Mouse (Mus musculus) olfactory bulb, adult 2 months (tissue): Measurements from ENCODE around the gene Igfbp5.

Source experiments
- CTCF ChIP-seq: fragments of 200-500 bp; IDR thresholded peaks from 2 replicates; pipeline ENCODE4 v1.5.1; 2012; ENCODE audit warnings: low read depth, mild to moderate bottlenecking, low read length, moderate library complexity; ENCODE audit not compliant: insufficient read depth
- POLR2A ChIP-seq: fragments of 200-500 bp; IDR thresholded peaks from 2 replicates; pipeline ENCODE4 v1.6.1; 2012; ENCODE audit warnings: mild to moderate bottlenecking, low read depth, low read length, moderate library complexity; ENCODE audit not compliant: insufficient read depth

DNA sequence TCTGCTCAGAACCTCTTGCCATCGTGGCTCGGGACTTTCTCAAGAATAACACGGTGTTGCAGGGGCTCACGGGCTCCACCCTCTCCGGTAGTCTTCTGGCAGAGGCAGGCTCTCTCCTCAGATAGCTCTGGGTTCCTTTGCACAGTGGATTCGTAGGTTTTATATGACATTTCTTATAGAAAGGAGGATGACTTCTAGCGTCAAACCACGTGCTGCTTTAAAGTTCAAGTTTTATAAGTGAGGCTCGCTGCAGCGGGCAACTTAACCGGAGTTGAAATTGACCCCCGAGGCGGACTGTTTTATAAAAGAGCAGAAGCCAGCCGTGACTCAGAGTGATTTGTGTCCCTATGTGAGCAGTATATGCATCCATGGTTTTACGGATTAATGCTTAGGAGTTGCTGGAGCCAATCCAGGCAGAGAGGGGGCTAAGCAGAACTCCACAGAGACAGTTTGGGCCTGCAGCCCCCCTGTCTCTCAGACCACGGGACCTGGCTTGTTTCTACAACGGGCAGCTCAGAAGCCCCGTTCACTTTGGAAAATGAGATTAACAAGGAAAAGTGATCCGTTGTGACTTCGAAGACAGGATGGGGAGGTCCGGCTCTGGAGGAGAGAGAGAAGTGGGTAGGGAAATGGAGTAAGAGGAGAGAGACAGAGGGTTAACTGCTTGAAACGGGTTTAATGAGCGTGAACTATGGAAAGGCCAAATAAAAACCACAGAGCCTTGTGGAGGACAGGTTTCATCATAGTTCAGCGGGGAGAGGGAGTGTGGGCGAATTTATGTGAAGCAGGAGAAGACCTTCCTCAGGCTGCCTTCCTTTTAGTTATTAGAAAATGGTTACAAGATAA is 4.0 kb upstream of the Igfbp5 start:
- TF ChIP-seq CTCF = no peak
- TF ChIP-seq POLR2A = no peak
